Mouse (Mus musculus): ENCODE measurements around the gene Acp2. TPM values are rescaled to one million over a fixed set of nuclear protein-coding genes. Genes with fewer than 3 reads are reported as not detected.

The Acp2 gene
- polyA plus RNA-seq, 1 experiment from 2014 or later = 24.2 TPM

DNA sequence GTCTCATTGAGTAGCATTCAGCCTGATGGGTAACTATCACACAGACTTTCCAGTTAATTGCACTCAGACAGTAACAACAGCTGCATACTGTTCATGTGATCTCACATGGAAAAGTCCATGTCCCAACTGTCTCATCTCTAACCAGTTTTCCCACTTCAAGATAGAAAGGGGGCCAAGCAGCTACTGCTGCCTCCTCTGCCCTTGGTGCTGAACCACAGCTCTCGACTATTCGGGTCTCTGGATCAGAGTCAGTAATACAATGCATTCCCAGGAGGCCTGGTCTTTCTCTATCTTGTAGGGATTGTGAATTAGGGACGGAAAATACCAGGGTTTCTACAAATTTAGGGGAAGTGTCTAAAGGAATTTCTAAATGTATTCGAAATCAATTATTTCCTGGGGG, 22.9 kb upstream of the Acp2 start:
- Histone ChIP-seq H3K36me3 (peaks cover 9% of the 10 kb centered on the region), H3K27me3 (ENCODE audit: insufficient read depth, poor library complexity, severe bottlenecking) (no peaks in the 10 kb centered on the region), H3K27ac (no peak overlapping the region), H3K4me1 (peaks cover 28% of the 10 kb centered on the region), H3K9me3 (no peaks in the 10 kb centered on the region), H3K4me3 (no peak overlapping the region)
- DNase-seq (ENCODE audit: low spot score) = no peak
- WGBS = 28% methylated on average over 4 of the region's 4 CpGs

DNA sequence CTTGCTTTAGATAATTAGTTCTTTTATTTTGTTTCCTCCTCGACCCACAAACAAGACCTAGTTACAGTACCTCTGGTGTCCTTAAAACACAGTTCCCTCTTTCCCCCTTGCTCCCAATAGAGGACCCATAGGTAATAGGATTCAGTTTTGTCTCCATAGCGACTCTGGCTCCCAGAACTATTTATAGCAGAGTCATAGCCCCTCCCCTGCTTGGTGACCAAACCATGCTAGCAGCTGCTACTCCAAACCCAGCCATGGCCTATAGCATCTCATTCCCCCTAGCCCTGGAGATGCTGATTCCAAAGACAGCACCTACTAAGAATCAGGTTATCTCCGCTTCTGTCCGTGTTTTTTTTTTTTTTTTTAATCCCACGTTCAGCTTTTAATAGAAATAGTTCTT, 22.0 kb upstream of the Acp2 start:
- DNase-seq (ENCODE audit: low spot score) = no peak
- Histone ChIP-seq H3K27me3 (ENCODE audit: insufficient read depth, poor library complexity, severe bottlenecking) (no peaks in the 10 kb centered on the region), H3K4me3 (no peak overlapping the region), H3K27ac (no peak overlapping the region), H3K4me1 (peaks cover 28% of the 10 kb centered on the region), H3K9me3 (no peaks in the 10 kb centered on the region), H3K36me3 (peaks cover 9% of the 10 kb centered on the region)
- WGBS = 62% methylated on average over 5 of the region's 5 CpGs

DNA sequence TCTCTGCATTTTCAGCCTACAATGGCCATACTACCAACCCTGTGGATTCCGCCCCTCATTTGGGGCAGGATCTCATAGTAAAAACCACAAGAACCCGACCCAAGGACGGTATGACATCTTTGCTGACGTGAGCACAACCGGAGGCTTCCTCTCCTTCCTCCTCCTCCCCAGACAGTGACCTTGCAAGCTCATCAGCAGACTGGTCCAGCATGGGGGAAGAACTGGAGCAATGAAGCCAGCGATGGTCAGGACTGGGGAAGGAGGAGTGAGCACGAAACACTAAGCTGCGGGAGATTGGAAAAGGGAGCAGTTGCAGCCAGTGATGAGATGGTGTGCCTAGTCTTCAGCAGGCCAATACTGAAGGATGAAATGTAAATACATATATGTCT, 20.7 kb upstream of the Acp2 start:
- Histone ChIP-seq H3K9me3 (no peaks in the 10 kb centered on the region), H3K27me3 (ENCODE audit: insufficient read depth, poor library complexity, severe bottlenecking) (no peaks in the 10 kb centered on the region), H3K4me3 (peak overlapping the region; percentile 80), H3K27ac (no peak overlapping the region), H3K36me3 (peaks cover 9% of the 10 kb centered on the region), H3K4me1 (peaks cover 25% of the 10 kb centered on the region)
- no peak for DNase-seq (ENCODE audit: low spot score)
- 12% methylated on average over 8 of the region's 8 CpGs for WGBS

DNA sequence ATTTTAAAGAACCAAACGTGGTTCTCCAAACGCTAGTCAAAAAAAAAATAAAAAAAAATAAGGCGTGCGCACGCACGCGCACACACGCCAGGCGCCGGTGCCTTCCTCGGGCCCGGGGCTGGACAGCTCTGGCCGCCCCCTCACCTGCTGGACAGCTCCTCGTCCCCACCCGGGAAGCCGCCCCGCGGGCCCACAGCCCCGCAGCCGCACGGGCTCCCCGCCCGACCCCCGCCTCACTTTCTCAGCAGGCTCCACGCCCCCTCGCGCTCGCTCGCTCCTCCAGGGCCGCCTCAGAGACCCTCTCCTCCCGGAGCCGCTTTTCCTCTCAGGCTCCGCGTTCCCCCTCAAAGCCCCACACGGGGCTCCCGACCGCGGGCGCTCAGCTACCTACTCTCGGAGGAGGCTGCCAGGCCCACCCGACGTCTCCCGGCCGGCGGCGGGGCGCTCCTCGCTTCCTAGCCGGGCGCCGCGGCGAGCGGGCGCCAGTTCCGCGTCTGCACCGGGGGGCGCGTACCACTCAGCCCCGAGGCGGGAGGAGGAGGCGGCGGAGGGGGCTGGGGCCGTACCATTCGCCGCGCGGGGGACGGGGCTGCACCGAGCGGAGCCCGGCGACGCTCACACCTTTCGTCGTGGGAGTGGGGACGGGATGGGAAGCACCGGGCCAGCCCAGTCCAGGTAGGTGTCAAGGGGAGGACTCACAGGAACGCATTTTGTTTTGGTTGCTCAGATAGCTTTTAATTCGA, 20.1 kb upstream of the Acp2 start:
- H3K27me3 ChIP-seq (ENCODE audit: insufficient read depth, poor library complexity, severe bottlenecking) = no peaks in the 10 kb centered on the region
- H3K27ac ChIP-seq = peak overlapping the region; percentile 80
- peaks cover 25% of the 10 kb centered on the region for H3K4me1 ChIP-seq
- H3K9me3 ChIP-seq = no peaks in the 10 kb centered on the region
- peaks cover 8% of the 10 kb centered on the region for H3K36me3 ChIP-seq
- DNase-seq (ENCODE audit: low spot score) = peak; percentile 88
- peak overlapping the region; percentile 80 for H3K4me3 ChIP-seq
- under 1% methylated on average over 79 of the region's 81 CpGs for WGBS

DNA sequence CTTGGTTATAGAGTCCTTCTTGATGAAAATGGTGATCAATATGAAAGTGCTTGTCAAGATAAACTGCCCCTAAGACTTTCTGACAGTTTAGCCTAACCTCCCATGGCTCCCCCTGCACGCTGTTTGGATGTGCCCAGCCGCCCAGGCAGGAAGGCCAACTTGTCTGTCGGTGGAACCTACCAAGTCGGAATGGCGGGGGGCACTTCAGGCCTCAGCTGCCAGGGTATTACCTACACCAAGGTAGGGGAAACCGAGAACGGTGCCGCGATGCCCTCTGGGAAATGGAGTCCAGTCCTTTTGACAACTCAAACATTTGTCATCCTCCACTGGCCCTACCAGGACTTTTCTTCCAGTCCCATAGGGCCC, 19.6 kb upstream of the Acp2 start:
- WGBS = 0% methylated on average over 9 of the region's 9 CpGs
- peak; percentile 98 for DNase-seq (ENCODE audit: low spot score)
- Histone ChIP-seq H3K4me1 (peaks cover 25% of the 10 kb centered on the region), H3K9me3 (no peaks in the 10 kb centered on the region), H3K36me3 (peaks cover 4% of the 10 kb centered on the region; the same call in 1 of the 2 replicates), H3K4me3 (peak overlapping the region; percentile 80), H3K27ac (peak overlapping the region; percentile 80), H3K27me3 (ENCODE audit: insufficient read depth, poor library complexity, severe bottlenecking) (no peaks in the 10 kb centered on the region)

DNA sequence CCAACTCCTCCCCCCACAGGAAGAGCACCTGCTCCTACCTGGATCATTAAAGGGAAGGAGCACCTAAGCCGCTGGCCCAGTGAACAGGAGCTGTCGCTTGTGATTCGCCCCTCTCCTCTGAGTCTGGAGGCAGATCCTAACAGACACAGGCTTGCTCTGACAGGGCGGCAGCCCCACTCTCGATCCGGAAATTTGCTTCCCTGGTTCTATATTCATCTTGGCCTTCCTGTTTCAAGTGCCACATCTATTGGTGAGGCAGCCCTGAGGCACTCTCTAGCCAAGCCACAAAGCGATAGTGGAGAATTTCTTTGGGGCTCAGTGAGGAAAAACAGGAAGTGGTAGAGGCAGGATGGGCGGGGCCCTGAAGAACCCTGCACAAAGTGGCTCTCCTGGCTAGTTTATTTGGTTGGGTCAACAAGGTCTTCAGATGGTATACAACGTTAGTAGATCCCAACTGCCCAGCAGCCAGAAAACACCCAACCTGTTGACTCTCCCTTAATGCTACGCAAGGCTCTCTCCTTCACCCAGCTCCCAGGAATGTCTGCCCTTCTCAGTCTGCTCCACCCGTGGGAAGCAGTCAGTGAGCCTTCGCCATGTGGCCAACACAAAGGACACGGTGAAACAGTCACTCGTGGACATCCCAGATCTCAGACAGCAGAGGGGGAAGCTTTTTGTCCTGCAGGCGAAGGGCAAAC, 18.8 kb upstream of the Acp2 start, which contains the start of gene Madd:
Gene Madd (minus strand): TSS at position 127 of the 695 bp plus-strand sequence.
- DNase-seq (ENCODE audit: low spot score) = no peak
- H3K4me1 ChIP-seq = peaks cover 25% of the 10 kb centered on the region
- no peaks in the 10 kb centered on the region for H3K36me3 ChIP-seq
- H3K4me3 ChIP-seq = peak within 1 kb of the TSS; percentile 80
- H3K9me3 ChIP-seq = no peaks in the 10 kb centered on the region
- H3K27me3 ChIP-seq (ENCODE audit: insufficient read depth, poor library complexity, severe bottlenecking) = no peaks in the 10 kb centered on the region
- H3K27ac ChIP-seq = peak within 1 kb of the TSS; percentile 80
- WGBS = 55% methylated on average over 15 of the region's 15 CpGs

DNA sequence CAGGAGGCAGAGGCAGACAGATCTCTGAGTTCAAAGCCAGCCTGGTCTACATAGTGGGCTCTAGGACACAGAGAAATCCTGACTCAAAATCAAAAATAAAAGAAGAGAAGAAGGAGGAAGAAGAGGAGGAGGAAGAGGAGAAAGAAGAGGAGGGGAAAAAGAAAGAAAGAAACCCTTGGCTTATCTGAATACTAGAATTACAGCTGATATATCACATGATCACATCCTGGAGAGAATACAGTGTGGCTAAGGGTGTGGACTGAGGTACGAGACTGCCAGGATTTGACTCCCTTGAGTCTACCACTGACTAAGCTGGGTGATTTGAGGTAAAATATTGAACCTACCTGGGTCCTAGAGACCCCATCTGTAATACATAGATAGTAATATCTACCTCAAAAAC, 16.5 kb upstream of the Acp2 start:
- no peak overlapping the region for H3K27ac ChIP-seq
- H3K4me3 ChIP-seq = no peak overlapping the region
- no peaks in the 10 kb centered on the region for H3K36me3 ChIP-seq
- no peaks in the 10 kb centered on the region for H3K9me3 ChIP-seq
- H3K4me1 ChIP-seq = peaks cover 18% of the 10 kb centered on the region
- WGBS = 58% methylated on average over 1 of the region's 1 CpGs
- no peaks in the 10 kb centered on the region for H3K27me3 ChIP-seq (ENCODE audit: insufficient read depth, poor library complexity, severe bottlenecking)
- DNase-seq (ENCODE audit: low spot score) = no peak

DNA sequence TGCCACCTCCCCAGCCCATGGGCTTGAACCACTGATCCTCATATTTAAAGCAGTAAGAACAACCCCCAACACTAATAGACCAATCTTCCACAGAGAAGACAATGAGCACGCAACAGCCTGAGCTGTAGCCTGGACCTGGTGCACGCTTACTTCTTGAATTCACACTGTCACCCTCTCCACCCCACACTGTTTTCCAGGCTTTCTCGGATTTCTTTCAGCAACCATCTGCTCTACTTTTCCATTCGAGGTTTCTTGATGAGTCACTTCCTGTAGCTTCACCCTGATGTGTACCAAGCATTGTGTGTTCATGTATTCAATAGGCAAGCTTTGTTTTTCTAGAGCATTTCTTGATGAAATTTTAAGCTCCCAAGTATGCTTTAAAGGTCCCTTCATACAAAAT, 15.3 kb upstream of the Acp2 start:
- 59% methylated on average over 4 of the region's 4 CpGs for WGBS
- Histone ChIP-seq H3K4me3 (no peak overlapping the region), H3K27me3 (ENCODE audit: insufficient read depth, poor library complexity, severe bottlenecking) (peaks cover 3% of the 10 kb centered on the region; the same call in 1 of the 2 replicates), H3K27ac (no peak overlapping the region), H3K4me1 (peaks cover 11% of the 10 kb centered on the region), H3K36me3 (no peaks in the 10 kb centered on the region), H3K9me3 (no peaks in the 10 kb centered on the region)
- no peak for DNase-seq (ENCODE audit: low spot score)

DNA sequence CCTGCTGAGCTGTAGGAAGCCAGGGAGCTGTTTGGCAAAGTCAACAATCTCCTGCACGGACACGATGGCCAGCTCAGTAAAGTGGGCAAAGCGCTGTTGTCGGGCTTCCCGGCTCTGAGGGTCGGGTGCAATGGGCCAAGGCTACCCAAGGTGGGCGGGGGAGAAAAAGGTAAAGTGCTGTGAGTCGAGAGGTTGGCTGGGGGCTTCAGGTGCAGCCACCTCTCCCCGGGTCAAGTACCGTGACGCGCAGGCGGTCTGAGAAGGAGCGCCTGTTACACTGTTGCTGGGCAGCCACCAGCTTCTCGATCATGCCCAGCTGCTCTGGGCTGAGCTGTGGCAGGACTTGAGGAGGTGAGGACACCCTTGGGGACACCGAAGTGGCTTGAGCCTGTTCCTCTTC, 12.2 kb upstream of the Acp2 start:
- 81% methylated on average over 16 of the region's 16 CpGs for WGBS

DNA sequence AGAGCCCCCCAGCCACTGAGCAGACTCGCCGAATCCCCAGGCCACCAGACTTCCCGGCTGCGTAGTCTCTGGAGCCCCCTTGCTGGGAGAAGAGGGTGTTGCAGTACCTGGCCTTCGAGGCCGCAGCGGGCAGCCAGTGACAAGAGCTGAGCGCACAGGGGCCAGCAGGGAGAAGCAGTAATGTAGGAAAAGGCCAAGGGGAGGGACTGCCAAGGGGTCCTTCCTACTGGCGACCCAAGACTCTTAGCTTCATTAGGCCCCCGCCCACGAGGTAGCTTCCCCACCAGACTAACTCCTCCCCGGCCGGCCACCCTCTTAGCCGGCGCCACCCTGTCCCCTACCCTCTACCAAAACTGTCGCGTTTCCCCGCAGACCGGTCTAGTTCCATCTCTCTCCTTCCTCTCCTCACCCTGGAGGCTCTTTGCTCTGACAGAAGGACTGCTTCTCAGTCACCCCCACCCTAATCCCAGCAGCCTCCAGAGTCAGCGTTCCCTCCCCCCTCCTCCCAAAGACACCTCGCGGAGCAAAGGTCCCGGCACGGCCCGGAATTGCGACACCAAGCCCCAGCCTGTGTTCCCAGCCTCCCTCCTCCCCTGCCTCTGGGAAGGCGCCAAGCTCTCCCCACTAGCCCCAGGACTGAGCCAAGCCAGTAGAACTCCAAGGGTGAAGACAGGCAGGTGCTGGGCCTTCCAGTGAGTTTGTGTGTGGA, 7.9 kb upstream of the Acp2 start:
- peaks cover 7% of the 10 kb centered on the region for H3K4me1 ChIP-seq
- peaks cover 3% of the 10 kb centered on the region; the same call in 1 of the 2 replicates for H3K27me3 ChIP-seq (ENCODE audit: insufficient read depth, poor library complexity, severe bottlenecking)

More for the DNA sequence above, 12.2 kb upstream of the Acp2 start:
- DNase-seq (ENCODE audit: low spot score) = no peak
- Histone ChIP-seq H3K27me3 (ENCODE audit: insufficient read depth, poor library complexity, severe bottlenecking) (peaks cover 3% of the 10 kb centered on the region; the same call in 1 of the 2 replicates), H3K4me3 (no peak overlapping the region), H3K4me1 (peaks cover 7% of the 10 kb centered on the region), H3K36me3 (no peaks in the 10 kb centered on the region), H3K27ac (no peak overlapping the region), H3K9me3 (no peaks in the 10 kb centered on the region)

DNA sequence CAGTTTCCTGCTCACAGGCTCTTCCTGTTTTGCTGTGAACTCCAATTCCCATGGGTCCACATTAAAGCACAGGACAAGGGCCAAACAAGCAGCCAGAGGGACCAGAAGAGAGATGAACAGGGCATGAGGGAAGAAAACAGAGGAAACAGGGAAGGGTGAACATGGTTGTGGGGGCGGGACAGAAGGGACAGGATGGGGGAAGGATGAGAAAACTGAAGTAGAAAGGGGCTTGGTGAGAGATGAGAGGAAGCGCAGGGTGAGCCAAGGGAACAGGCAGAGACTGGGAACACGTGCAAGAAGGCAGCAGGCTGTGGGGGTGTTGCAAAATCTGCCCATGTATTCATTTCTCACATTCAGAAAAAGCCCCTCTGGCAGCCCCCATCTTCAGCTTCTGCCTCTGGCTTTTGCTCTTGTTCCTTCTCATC, 6.1 kb upstream of the Acp2 start:
- no peak for DNase-seq (ENCODE audit: low spot score)
- WGBS = 60% methylated on average over 3 of the region's 3 CpGs
- peaks cover 3% of the 10 kb centered on the region; the same call in 1 of the 2 replicates for H3K27me3 ChIP-seq (ENCODE audit: insufficient read depth, poor library complexity, severe bottlenecking)

More for the DNA sequence above, 7.9 kb upstream of the Acp2 start:
- Histone ChIP-seq H3K9me3 (no peaks in the 10 kb centered on the region), H3K4me3 (peak overlapping the region; percentile 57), H3K27ac (peak overlapping the region; percentile 87), H3K36me3 (no peaks in the 10 kb centered on the region)
- peak; percentile 87 for DNase-seq (ENCODE audit: low spot score)
- WGBS = 1% methylated on average over 27 of the region's 27 CpGs

DNA sequence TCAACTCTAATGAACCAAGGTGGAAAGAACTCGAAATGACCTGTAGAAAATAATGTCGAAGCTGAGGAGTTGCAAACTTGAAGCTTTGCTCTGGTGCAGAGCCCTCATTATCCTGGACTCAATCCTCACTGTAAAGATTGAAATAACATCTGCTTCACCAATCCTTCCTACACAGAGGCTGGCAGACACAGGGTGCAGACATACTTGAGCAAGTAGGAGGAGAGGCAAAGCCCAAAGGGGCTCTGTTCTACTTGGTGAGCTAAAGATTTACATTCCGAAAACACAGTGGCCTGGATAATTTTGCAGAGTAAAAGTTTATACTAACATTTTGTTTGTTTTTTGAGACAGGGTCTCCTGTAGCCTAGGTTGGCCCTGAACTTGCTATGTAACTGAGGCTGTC, 3.8 kb upstream of the Acp2 start:
- no peaks in the 10 kb centered on the region for H3K36me3 ChIP-seq
- no peak for DNase-seq (ENCODE audit: low spot score)
- H3K4me3 ChIP-seq = no peak overlapping the region
- H3K9me3 ChIP-seq = no peaks in the 10 kb centered on the region
- H3K27ac ChIP-seq = no peak overlapping the region
- peaks cover 20% of the 10 kb centered on the region for H3K4me1 ChIP-seq
- 80% methylated on average over 3 of the region's 3 CpGs for WGBS
- H3K27me3 ChIP-seq (ENCODE audit: insufficient read depth, poor library complexity, severe bottlenecking) = no peaks in the 10 kb centered on the region

More for the DNA sequence above, 6.1 kb upstream of the Acp2 start:
- H3K9me3 ChIP-seq = no peaks in the 10 kb centered on the region
- H3K4me3 ChIP-seq = no peak overlapping the region
- peaks cover 8% of the 10 kb centered on the region for H3K4me1 ChIP-seq
- H3K36me3 ChIP-seq = no peaks in the 10 kb centered on the region
- no peak overlapping the region for H3K27ac ChIP-seq
